ENCODE assay signal across 8 mouse cellular contexts in the genomic region with DNA sequence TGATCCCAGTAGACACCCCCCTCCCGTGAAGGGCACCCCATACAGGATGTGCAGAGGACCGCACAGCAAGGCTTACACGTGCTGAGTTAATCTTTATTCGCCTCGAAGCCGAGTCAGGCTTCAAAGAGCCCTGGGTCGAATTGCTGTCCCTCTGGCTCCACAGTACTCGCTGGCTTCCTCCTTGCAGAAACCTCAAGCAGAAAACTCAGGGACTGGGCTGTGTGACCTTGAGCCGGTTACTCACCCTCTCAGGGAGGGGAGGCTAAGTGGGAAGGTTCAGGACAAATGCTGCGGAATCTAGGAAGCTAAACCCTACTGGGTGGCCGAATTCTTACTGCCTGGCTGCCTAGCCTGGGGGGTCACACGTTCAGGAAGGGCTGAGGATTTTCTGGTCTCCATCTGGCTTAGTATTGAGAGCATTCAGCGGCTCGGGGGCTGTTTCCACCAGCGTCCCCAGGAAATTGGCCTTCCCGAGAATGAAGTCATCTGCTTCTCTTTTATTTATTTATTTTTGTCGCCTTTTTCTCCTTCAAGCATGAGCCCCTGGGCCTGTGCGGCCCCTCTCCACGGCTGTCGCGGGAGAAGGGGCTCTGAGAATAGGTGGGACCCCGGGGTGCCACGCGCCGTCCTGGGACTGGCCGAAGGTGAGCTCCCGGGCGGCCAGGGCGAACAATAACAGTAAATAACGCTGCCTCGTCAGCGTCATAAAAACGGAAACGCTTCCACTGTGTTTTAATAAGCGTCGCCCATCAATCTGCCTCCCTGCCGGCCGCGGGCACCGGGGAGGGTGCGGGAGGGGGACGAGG.
DNase-seq lines count a peak whose midpoint lies in the region; ATAC-seq and TF ChIP-seq lines count a peak whose summit lies in the region.

No protein-coding gene starts in this region.

- H3K9me3 ChIP-seq in forebrain, embryonic 13.5 days (replicated peaks) = peaks cover 3% of the 10 kb centered on the region; the same call in 1 of the 2 replicates
- no peaks in the 10 kb centered on the region for H3K9me3 ChIP-seq in hindbrain, postnatal 0 days (ENCODE audit: low read length)
- no peaks in the 10 kb centered on the region for H3K9me3 ChIP-seq in liver, embryonic 14.5 days (ENCODE audit: control insufficient read depth, low read length)
- H3K9me3 ChIP-seq in neural tube, embryonic 15.5 days (replicated peaks) = no peaks in the 10 kb centered on the region

- TF ChIP-seq CTCF in hindbrain, postnatal 0 days (IDR thresholded peaks at IDR 0.05; ENCODE audit: low read depth) = no peak
- no peak for TF ChIP-seq CTCF in liver, embryonic 14.5 days (IDR thresholded peaks at IDR 0.05; ENCODE audit: low read depth)

- no peaks in the 10 kb centered on the region for H3K27me3 ChIP-seq in forebrain, embryonic 13.5 days
- no peaks in the 10 kb centered on the region for H3K27me3 ChIP-seq in hindbrain, postnatal 0 days (ENCODE audit: insufficient read depth, low read length)
- no peaks in the 10 kb centered on the region for H3K27me3 ChIP-seq in liver, embryonic 14.5 days (ENCODE audit: control insufficient read depth, insufficient read depth, low read length)
- no peaks in the 10 kb centered on the region for H3K27me3 ChIP-seq in neural tube, embryonic 15.5 days (replicated peaks)

- peak overlapping the region; percentile 74 for H3K4me2 ChIP-seq in forebrain, embryonic 13.5 days
- peak overlapping the region; percentile 62 for H3K4me2 ChIP-seq in hindbrain, postnatal 0 days (ENCODE audit: low read depth, low read length)
- peak overlapping the region; percentile 83 for H3K4me2 ChIP-seq in liver, embryonic 14.5 days (ENCODE audit: low read depth)
- H3K4me2 ChIP-seq in neural tube, embryonic 15.5 days = peak overlapping the region; percentile 61

- H3K4me1 ChIP-seq in forebrain, embryonic 13.5 days = peaks cover 79% of the 10 kb centered on the region
- H3K4me1 ChIP-seq in hindbrain, postnatal 0 days (ENCODE audit: insufficient read depth, low read length) = peaks cover 49% of the 10 kb centered on the region
- peaks cover 4 to 16% of the 10 kb centered on the region in 2 experiments for H3K4me1 ChIP-seq in liver, embryonic 14.5 days (replicated peaks; ENCODE audit: control insufficient read depth in 2 of 2, insufficient read depth in 2 of 2, low read length in 1 of 2)
- H3K4me1 ChIP-seq in neural tube, embryonic 15.5 days = peaks cover 90% of the 10 kb centered on the region

- peak overlapping the region; percentile 99 for H3K27ac ChIP-seq in forebrain, embryonic 13.5 days
- peak overlapping the region; percentile 99 for H3K27ac ChIP-seq in hindbrain, postnatal 0 days
- H3K27ac ChIP-seq in liver, embryonic 14.5 days = no peak overlapping the region
- H3K27ac ChIP-seq in neural tube, embryonic 15.5 days (replicated peaks) = peak overlapping the region; percentile 98

- peak; percentile 46 for ATAC-seq in forebrain, embryonic 13.5 days
- ATAC-seq in hindbrain, postnatal 0 days = peak; percentile 42
- peak; percentile 22 for ATAC-seq in liver, embryonic 14.5 days (ENCODE audit: insufficient read depth)
- ATAC-seq in neural tube, embryonic 15.5 days (ENCODE audit: low FRiP score) = peak; percentile 35
- no peak for ATAC-seq in monocyte, adult 5-6 weeks (replicated peaks; ENCODE audit: insufficient number of reproducible peaks, low FRiP score, low TSS enrichment, poor library complexity, severe bottlenecking)

- H3K4me3 ChIP-seq in forebrain, embryonic 13.5 days = peak overlapping the region; percentile 38
- peak overlapping the region; percentile 30 for H3K4me3 ChIP-seq in hindbrain, postnatal 0 days (ENCODE audit: low read length)
- H3K4me3 ChIP-seq in liver, embryonic 14.5 days (ENCODE audit: insufficient read depth in 1 of 2, low read depth in 2 of 2, low read length in 2 of 2) = peak overlapping the region; percentile 53 to 66
- H3K4me3 ChIP-seq in neural tube, embryonic 15.5 days (replicated peaks) = peak overlapping the region; percentile 32

- peak; percentile 54 for DNase-seq in right cerebral cortex, postnatal 25 days
- DNase-seq in right cerebral cortex, postnatal 14 days = no peak
- peak; percentile 86 for DNase-seq in adrenal gland, adult 8-10 months
- DNase-seq in hindbrain, postnatal 0 days (ENCODE audit: low spot score) = peak; percentile 75
- DNase-seq in liver, embryonic 14.5 days (ENCODE audit: low read depth in 3 of 3, low spot score in 3 of 3) = peak in 1 of 3 experiments; percentile 13

- 1% methylated on average over 42 of the region's 42 CpGs for WGBS in forebrain, embryonic 13.5 days
- WGBS in hindbrain, postnatal 0 days = 2% methylated on average over 42 of the region's 42 CpGs
- WGBS in liver, embryonic 14.5 days (ENCODE audit: insufficient replicate concordance) = 4% methylated on average over 42 of the region's 42 CpGs
- under 1% methylated on average over 42 of the region's 42 CpGs for WGBS in neural tube, embryonic 15.5 days

- H3K9ac ChIP-seq in forebrain, embryonic 13.5 days = peak overlapping the region; percentile 72
- H3K9ac ChIP-seq in hindbrain, postnatal 0 days (replicated peaks; ENCODE audit: low read length) = peak overlapping the region; percentile 61
- peak overlapping the region; percentile 56 for H3K9ac ChIP-seq in liver, embryonic 14.5 days (replicated peaks)
- H3K9ac ChIP-seq in neural tube, embryonic 15.5 days (replicated peaks) = peak overlapping the region; percentile 53

- TF ChIP-seq EP300 in liver, embryonic 14.5 days (IDR thresholded peaks at IDR 0.05; ENCODE audit: low read depth) = no peak

- H3K36me3 ChIP-seq in forebrain, embryonic 13.5 days (ENCODE audit: poor library complexity, severe bottlenecking) = no peaks in the 10 kb centered on the region
- no peaks in the 10 kb centered on the region for H3K36me3 ChIP-seq in hindbrain, postnatal 0 days (ENCODE audit: insufficient read depth, low read length)
- H3K36me3 ChIP-seq in liver, embryonic 14.5 days (replicated peaks; ENCODE audit: control insufficient read depth, insufficient read depth, low read depth) = no peaks in the 10 kb centered on the region
- no peaks in the 10 kb centered on the region for H3K36me3 ChIP-seq in neural tube, embryonic 15.5 days
